Mouse (Mus musculus): ENCODE measurements around the gene Vmn2r80. TPM values are rescaled to one million over a fixed set of nuclear protein-coding genes. Genes with fewer than 3 reads are reported as not detected.
"Not testable (repeated sequence)": the region's sequence is repeated elsewhere in the genome, so short reads cannot be mapped to it uniquely, and the experiment has no call there.

The Vmn2r80 gene
- total RNA-seq (2021): not detected in 2 replicates
- long read RNA-seq, experiment 1: 0 reads
- long read RNA-seq, experiment 2: 0 reads

DNA sequence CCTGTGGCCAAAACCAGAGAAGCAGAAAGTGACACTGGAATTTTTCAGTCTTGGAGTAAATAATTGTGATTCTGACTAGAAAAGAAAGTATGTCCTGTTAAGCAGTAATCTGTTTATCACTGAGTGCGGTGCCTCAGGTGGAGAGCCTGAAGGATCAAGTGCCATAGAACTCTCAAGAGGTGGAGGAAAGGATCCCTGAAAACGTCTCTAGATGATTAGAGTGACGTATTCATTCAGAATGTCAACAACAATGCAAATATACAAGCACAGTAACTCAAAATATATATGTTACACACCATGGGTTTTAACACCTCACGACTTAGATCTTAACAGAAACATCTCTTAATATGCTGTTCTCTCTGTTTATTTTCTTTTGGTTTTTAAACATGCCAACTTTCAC lies at the start of gene Vmn2r80:
TSS of gene Vmn2r80 (plus strand) at position 301 of the 400 bp plus-strand sequence.
- DNase-seq: not testable (repeated sequence)

- no peak for DNase-seq
Measured at GRCm38 (mm10) chr10:79106325-79107282, 42.0 kb upstream of the Vmn2r80 start.

DNA sequence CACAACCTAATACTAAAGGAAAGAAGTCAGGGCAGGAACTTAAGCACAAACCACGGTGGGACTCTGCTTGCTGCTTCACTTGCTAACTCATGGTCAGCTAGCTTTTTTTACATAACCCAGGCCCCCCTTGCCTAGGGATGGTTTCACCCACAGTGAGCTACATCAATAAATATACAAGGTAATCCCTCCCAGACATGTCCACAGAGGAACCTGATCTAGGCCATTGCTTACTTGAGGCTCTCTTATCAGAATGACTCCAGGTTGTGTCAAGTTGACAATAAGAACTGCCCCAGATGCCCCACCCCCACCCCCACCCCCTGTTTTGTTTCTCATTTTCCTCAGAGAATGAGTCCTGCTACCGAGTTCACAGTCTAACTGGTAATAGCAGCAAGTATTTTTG lies 41.0 kb upstream of the Vmn2r80 start:
- no peak for DNase-seq

- no peak for DNase-seq
Measured at GRCm38 (mm10) chr10:79109156-79109555, 39.4 kb upstream of the Vmn2r80 start.

DNA sequence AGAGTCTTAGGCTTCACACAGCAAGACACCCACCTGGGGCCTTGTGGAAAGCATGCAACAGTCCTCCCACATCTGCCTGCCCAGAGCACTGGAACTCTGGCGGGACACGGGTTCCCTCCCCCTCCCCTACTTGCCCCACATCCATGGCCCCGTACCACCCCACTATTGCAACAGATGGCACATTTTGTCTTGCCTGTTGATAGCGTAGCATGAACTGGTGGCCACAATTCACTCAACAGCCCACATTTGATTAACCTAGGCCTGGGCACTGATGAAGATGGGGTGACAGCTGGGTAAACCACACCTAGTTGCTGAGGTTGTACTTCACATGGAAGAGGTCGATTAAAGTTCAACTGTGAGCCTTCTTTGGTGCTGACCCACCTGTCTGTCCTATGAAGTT lies 38.1 kb upstream of the Vmn2r80 start:
- no peak for DNase-seq

- no peak for DNase-seq
Measured at GRCm38 (mm10) chr10:79115085-79115484, 33.5 kb upstream of the Vmn2r80 start.

- peak; percentile 78 for DNase-seq
Measured at GRCm38 (mm10) chr10:79116125-79116849, 32.3 kb upstream of the Vmn2r80 start.

DNA sequence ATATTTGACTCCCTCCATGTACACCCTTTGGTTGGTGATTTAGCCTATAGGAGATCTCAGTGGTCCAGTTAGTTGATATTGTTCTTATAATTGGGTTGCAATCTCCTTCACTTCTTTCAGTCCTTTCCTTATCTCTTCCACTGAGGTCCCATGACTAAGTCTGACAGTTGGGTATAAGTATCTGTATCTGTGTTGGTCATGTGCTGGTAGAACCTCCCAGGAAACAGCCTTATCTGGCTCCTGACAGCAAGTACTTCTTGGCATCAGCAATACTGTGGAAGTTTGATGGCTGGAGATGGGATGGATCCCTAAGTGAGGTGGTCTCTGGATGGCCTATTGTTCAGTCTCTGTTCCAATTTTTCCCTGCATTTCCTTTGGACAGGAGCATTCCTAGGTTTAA lies 3.0 kb downstream of the Vmn2r80 start:
- no peak for DNase-seq

DNA sequence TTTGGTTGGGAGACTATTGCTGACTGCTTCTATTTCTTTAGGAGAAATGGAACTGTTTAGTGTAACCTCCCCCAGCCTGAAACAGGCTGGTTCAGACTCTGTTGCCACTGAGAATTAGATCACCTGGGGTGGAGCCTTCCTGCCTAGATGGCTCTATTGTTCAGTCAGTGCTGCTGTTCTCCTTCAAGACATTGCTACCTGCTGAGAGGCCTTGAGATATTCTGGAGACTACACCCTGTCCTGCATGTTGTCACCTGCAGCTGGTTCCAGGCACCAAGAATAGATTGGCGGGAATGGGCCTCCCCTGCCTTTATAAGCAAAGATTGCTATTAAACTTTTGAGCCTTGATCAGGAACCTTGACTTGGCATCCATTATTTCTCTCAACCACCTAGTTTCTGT lies 51.4 kb downstream of the Vmn2r80 start:
- not testable (repeated sequence) for DNase-seq

GRCm38 (mm10) chr10:79220432-79220831 lies 71.9 kb downstream of the Vmn2r80 start:
- no peak for DNase-seq

DNA sequence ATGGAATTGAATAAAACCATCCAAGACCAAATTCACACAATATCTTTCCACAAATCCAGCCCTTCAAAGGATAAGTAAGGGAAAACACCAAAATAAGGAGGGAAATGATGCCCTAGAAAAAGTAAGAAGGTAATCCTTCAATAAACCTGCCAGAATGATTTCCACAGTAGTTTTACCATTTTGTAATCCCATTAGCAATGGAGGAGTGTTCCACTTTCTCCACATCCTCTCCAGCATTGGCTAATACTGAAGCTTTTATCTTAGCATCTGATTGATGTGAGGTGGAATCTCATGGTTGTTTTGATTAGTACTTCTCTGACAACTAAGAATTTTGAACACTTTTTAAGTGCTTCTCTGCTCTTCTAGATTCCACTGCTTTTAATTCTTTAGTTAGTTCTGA lies 73.0 kb downstream of the Vmn2r80 start:
- no peak for DNase-seq

DNA sequence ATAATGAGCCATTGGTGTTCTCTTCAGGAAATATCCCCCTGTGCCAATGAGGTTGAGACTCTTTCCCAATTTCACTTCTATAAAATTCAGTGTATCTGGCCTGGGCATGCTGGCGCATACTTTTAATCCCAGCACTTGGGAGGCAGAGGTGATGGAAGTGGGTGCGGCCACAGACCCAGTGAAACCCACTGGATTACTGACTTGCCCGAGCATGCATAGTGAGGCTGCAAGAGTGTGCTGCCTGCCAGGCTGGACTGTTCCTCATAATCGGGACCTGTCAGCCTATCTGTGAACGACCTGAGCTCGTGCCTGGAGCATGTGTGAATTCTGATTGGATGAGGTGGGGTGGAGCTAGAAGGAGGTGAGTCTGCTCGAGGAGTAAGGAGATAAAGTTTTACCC lies 73.6 kb downstream of the Vmn2r80 start:
- DNase-seq: no peak

Other genes starting within 250 kb of the Vmn2r80 start
- not detected in 2 replicates for gene Olfr1354, start 235.6 kb upstream of the Vmn2r80 start, total RNA-seq (2021)
- gene Olfr8, start 198.1 kb upstream of the Vmn2r80 start, total RNA-seq (2021): not detected in 2 replicates
- not detected in 2 replicates for gene Olfr1353, start 185.5 kb upstream of the Vmn2r80 start, total RNA-seq (2021)
- gene Olfr1352, start 167.7 kb upstream of the Vmn2r80 start, total RNA-seq (2021): not detected in 2 replicates
- gene Olfr1351, start 136.3 kb upstream of the Vmn2r80 start, total RNA-seq (2021): not detected in 2 replicates
- not detected in 2 replicates for gene Olfr57, start 120.0 kb upstream of the Vmn2r80 start, total RNA-seq (2021)
- 14.4 and 18.8 TPM in 2 replicates for gene 2610008E11Rik, start 51.2 kb upstream of the Vmn2r80 start, total RNA-seq (2021)
- not detected in 2 replicates for gene Vmn2r81, start 98.9 kb downstream of the Vmn2r80 start, total RNA-seq (2021)
- not detected in 2 replicates for gene Vmn2r82, start 207.8 kb downstream of the Vmn2r80 start, total RNA-seq (2021)